Mouse (Mus musculus) frontal cortex, postnatal 10 days (tissue): Measurements from ENCODE around the gene Clec9a.

Experiments
- DNase-seq, 2 experiments: peaks; one replicate each; pipeline ENCODE4 v3.0.0; 2022; ENCODE audit warnings: low spot score in 2 of 2, mixed read lengths in 1 of 2

Clec9a gene

GRCm38 (mm10) chr6:129408562-129408961 is at the start of gene Clec9a:
Clec9a (plus strand) TSS chr6:129408862.
- no peak for DNase-seq

GRCm38 (mm10) chr6:129359515-129359914 is 49.1 kb upstream of the Clec9a start:
- DNase-seq, result no peak

GRCm38 (mm10) chr6:129363942-129364341 is 44.7 kb upstream of the Clec9a start:
- no peak for DNase-seq

GRCm38 (mm10) chr6:129365959-129366359 is 42.7 kb upstream of the Clec9a start:
- peak in 1 of 2 experiments; percentile 23 for DNase-seq

- DNase-seq, result no peak
These were observed 39.1 kb upstream of the Clec9a start for GRCm38 (mm10) chr6:129369374-129370132.

- no peak for DNase-seq
These were observed 33.7 kb upstream of the Clec9a start for GRCm38 (mm10) chr6:129374937-129375471.

GRCm38 (mm10) chr6:129380454-129380853 is 28.2 kb upstream of the Clec9a start:
- DNase-seq, result no peak

- DNase-seq, result no peak
These were observed 26.9 kb upstream of the Clec9a start for GRCm38 (mm10) chr6:129381736-129382135.

GRCm38 (mm10) chr6:129383466-129383865 is 25.2 kb upstream of the Clec9a start:
- no peak for DNase-seq

- no peak for DNase-seq
These were observed 23.7 kb upstream of the Clec9a start for GRCm38 (mm10) chr6:129385000-129385399.

- no peak for DNase-seq
These were observed 22.9 kb upstream of the Clec9a start, which contains the start of gene Clec12b for GRCm38 (mm10) chr6:129385774-129386173. Clec12b (minus strand) TSS chr6:129385874.

- no peak for DNase-seq
These were observed 15.5 kb upstream of the Clec9a start for GRCm38 (mm10) chr6:129393087-129393720.

- DNase-seq, result no peak
These were observed 14.9 kb upstream of the Clec9a start for GRCm38 (mm10) chr6:129393732-129394131.

- no peak for DNase-seq
These were observed 11.7 kb upstream of the Clec9a start, which contains the start of gene Clec1b for GRCm38 (mm10) chr6:129396997-129397396. Clec1b (plus strand) TSS chr6:129397297.

GRCm38 (mm10) chr6:129399945-129400344 is 8.7 kb upstream of the Clec9a start:
- no peak for DNase-seq

GRCm38 (mm10) chr6:129402404-129402803 is 6.3 kb upstream of the Clec9a start:
- no peak for DNase-seq

GRCm38 (mm10) chr6:129403391-129403790 is 5.3 kb upstream of the Clec9a start:
- no peak for DNase-seq

- no peak for DNase-seq
These were observed 2.7 kb upstream of the Clec9a start for GRCm38 (mm10) chr6:129405999-129406398.

GRCm38 (mm10) chr6:129407324-129407723 is 1.3 kb upstream of the Clec9a start:
- DNase-seq, result no peak

- DNase-seq, result no peak
These were observed 5.5 kb downstream of the Clec9a start for GRCm38 (mm10) chr6:129414177-129414576.

GRCm38 (mm10) chr6:129422311-129422710 is 13.6 kb downstream of the Clec9a start:
- no peak for DNase-seq

- DNase-seq, result no peak
These were observed 14.5 kb downstream of the Clec9a start for GRCm38 (mm10) chr6:129423040-129423733.
